Mouse (Mus musculus) kidney, postnatal 0 days (tissue): ENCODE measurements at regions not wholly inside any gene's neighbourhood (a gene's known extent, or its start where the extent isn't known, plus 50 kb on each side); places are given as distances from the start of the nearest gene placed in this dataset.

Source experiments
- ATAC-seq: fragments of 200-750 bp; cut with Nextera tagmentation; replicated peaks from 2 replicates; pipeline ENCODE4 v1.8.0; 2017; ENCODE audit warnings: low read depth, moderate number of reproducible peaks, moderate TSS enrichment, moderate library complexity; ENCODE audit not compliant: low FRiP score
- DNase-seq: peaks from one replicate; pipeline ENCODE4 v3.0.0-alpha.2; 2016; ENCODE audit warnings: low spot score
- H3K27ac ChIP-seq: fragments of 300-500 bp; sonication (generic); 2 replicates; pipeline ENCODE4 v1.5.1; 2014; ENCODE audit warnings: mild to moderate bottlenecking
- H3K27me3 ChIP-seq: fragments of 300-500 bp; sonication (generic); 2 replicates; pipeline ENCODE4 v1.6.1; 2014; ENCODE audit warnings: low read length, mixed read lengths; ENCODE audit not compliant: insufficient read depth
- H3K36me3 ChIP-seq: fragments of 300-500 bp; sonication (generic); 2 replicates; pipeline ENCODE4 v1.6.1; 2014; ENCODE audit warnings: low read length, mixed read lengths; ENCODE audit not compliant: insufficient read depth
- H3K4me1 ChIP-seq: fragments of 300-500 bp; sonication (generic); replicated peaks from 2 replicates; pipeline ENCODE4 v1.6.1; 2014; ENCODE audit warnings: antibody characterized with exemption, low read length, mixed read lengths; ENCODE audit not compliant: insufficient read depth
- H3K4me2 ChIP-seq: fragments of 300-500 bp; sonication (generic); 2 replicates; pipeline ENCODE4 v1.6.1; 2014; ENCODE audit warnings: mild to moderate bottlenecking, low read length, moderate library complexity, mixed read lengths
- H3K4me3 ChIP-seq: fragments of 300-500 bp; sonication (generic); replicated peaks from 2 replicates; pipeline ENCODE4 v1.5.1; 2014; ENCODE audit warnings: low read depth, low read length
- H3K9ac ChIP-seq: fragments of 300-500 bp; sonication (generic); 2 replicates; pipeline ENCODE4 v1.6.1; 2014; ENCODE audit warnings: low read depth, low read length
- H3K9me3 ChIP-seq: fragments of 300-500 bp; sonication (generic); replicated peaks from 2 replicates; pipeline ENCODE4 v1.6.1; 2016; ENCODE audit warnings: low read length, inconsistent platforms, mixed read lengths
- CTCF ChIP-seq: IDR thresholded peaks from 2 replicates; pipeline ENCODE4 v1.5.1; 2016; ENCODE audit warnings: antibody characterized with exemption, low read depth, mild to moderate bottlenecking, moderate library complexity
- WGBS: fragments of 180-500 bp; shearing (Covaris S2); extraction: QIAGEN DNeasy Blood & Tissue Kit; methylation state at CpG from one replicate; pipeline ENCODE4 v1.1.7; 2014; 5-methylcytosine and 5-hydroxymethylcytosine counted together

- 56% methylated on average over 5 of the region's 5 CpGs for WGBS
Measured at GRCm38 (mm10) chr2:22066535-22066934, 160.8 kb upstream of the Myo3a start.

GRCm38 (mm10) chr2:22096848-22097247 is 130.5 kb upstream of the Myo3a start:
- DNase-seq: no peak
- Histone ChIP-seq H3K9ac (no peak overlapping the region), H3K36me3 (no peaks in the 10 kb centered on the region), H3K4me2 (no peak overlapping the region), H3K27me3 (no peaks in the 10 kb centered on the region), H3K4me1 (no peaks in the 10 kb centered on the region), H3K4me3 (no peak overlapping the region), H3K9me3 (no peaks in the 10 kb centered on the region), H3K27ac (no peak overlapping the region)
- no peak for TF ChIP-seq CTCF
- ATAC-seq: no peak
- 76% methylated on average over 2 of the region's 2 CpGs for WGBS

More at GRCm38 (mm10) chr2:22066535-22066934, 160.8 kb upstream of the Myo3a start:
- Histone ChIP-seq H3K27me3 (no peaks in the 10 kb centered on the region), H3K4me2 (no peak overlapping the region), H3K27ac (no peak overlapping the region), H3K4me3 (no peak overlapping the region), H3K36me3 (no peaks in the 10 kb centered on the region), H3K9me3 (no peaks in the 10 kb centered on the region), H3K9ac (no peak overlapping the region), H3K4me1 (no peaks in the 10 kb centered on the region)
- ATAC-seq (no peak), DNase-seq (no peak)
- no peak for TF ChIP-seq CTCF

GRCm38 (mm10) chr2:22105150-22105549 is 122.2 kb upstream of the Myo3a start:
- no peak overlapping the region for H3K9ac ChIP-seq
- no peaks in the 10 kb centered on the region for H3K36me3 ChIP-seq
- WGBS: 8% methylated on average over 5 of the region's 5 CpGs
- no peak overlapping the region for H3K4me2 ChIP-seq
- H3K27me3 ChIP-seq: no peaks in the 10 kb centered on the region
- DNase-seq (no peak), ATAC-seq (no peak)
- no peak for TF ChIP-seq CTCF
- no peaks in the 10 kb centered on the region for H3K4me1 ChIP-seq
- no peaks in the 10 kb centered on the region for H3K9me3 ChIP-seq
- H3K4me3 ChIP-seq: no peak overlapping the region
- H3K27ac ChIP-seq: no peak overlapping the region

- no peak for TF ChIP-seq CTCF
- Histone ChIP-seq H3K4me3 (no peak overlapping the region), H3K4me2 (no peak overlapping the region), H3K9me3 (no peaks in the 10 kb centered on the region), H3K36me3 (no peaks in the 10 kb centered on the region), H3K27me3 (no peaks in the 10 kb centered on the region), H3K27ac (no peak overlapping the region), H3K9ac (no peak overlapping the region), H3K4me1 (no peaks in the 10 kb centered on the region)
- ATAC-seq (no peak), DNase-seq (no peak)
- 37% methylated on average over 2 of the region's 2 CpGs for WGBS
Measured at GRCm38 (mm10) chr2:22149721-22150120, 77.6 kb upstream of the Myo3a start.

- no peak for TF ChIP-seq CTCF
- Histone ChIP-seq H3K4me3 (no peak overlapping the region), H3K36me3 (no peaks in the 10 kb centered on the region), H3K27me3 (no peaks in the 10 kb centered on the region), H3K4me2 (no peak overlapping the region), H3K27ac (no peak overlapping the region), H3K9ac (no peak overlapping the region), H3K4me1 (no peaks in the 10 kb centered on the region), H3K9me3 (no peaks in the 10 kb centered on the region)
- DNase-seq: no peak
- WGBS: 58% methylated on average over 2 of the region's 2 CpGs
- no peak for ATAC-seq
Measured at GRCm38 (mm10) chr2:22156576-22156975, 70.7 kb upstream of the Myo3a start.

- Histone ChIP-seq H3K36me3 (no peaks in the 10 kb centered on the region), H3K4me3 (no peak overlapping the region), H3K4me2 (no peak overlapping the region), H3K9ac (no peak overlapping the region), H3K4me1 (no peaks in the 10 kb centered on the region), H3K27me3 (no peaks in the 10 kb centered on the region), H3K27ac (no peak overlapping the region), H3K9me3 (no peaks in the 10 kb centered on the region)
- DNase-seq: no peak
- ATAC-seq: no peak
- 87% methylated on average over 4 of the region's 5 CpGs for WGBS
- TF ChIP-seq CTCF: no peak
Measured at GRCm38 (mm10) chr2:22165443-22165842, 61.9 kb upstream of the Myo3a start.

- Histone ChIP-seq H3K27me3 (no peaks in the 10 kb centered on the region), H3K27ac (no peak overlapping the region), H3K4me2 (no peak overlapping the region), H3K4me3 (no peak overlapping the region), H3K9me3 (no peaks in the 10 kb centered on the region), H3K4me1 (no peaks in the 10 kb centered on the region), H3K9ac (no peak overlapping the region), H3K36me3 (no peaks in the 10 kb centered on the region)
- TF ChIP-seq CTCF: no peak
- DNase-seq: no peak
- ATAC-seq: no peak
Measured at GRCm38 (mm10) chr2:22165919-22166318, 61.4 kb upstream of the Myo3a start.
